Mouse (Mus musculus): ENCODE measurements around the gene Slc12a9.

Gene Slc12a9

DNA sequence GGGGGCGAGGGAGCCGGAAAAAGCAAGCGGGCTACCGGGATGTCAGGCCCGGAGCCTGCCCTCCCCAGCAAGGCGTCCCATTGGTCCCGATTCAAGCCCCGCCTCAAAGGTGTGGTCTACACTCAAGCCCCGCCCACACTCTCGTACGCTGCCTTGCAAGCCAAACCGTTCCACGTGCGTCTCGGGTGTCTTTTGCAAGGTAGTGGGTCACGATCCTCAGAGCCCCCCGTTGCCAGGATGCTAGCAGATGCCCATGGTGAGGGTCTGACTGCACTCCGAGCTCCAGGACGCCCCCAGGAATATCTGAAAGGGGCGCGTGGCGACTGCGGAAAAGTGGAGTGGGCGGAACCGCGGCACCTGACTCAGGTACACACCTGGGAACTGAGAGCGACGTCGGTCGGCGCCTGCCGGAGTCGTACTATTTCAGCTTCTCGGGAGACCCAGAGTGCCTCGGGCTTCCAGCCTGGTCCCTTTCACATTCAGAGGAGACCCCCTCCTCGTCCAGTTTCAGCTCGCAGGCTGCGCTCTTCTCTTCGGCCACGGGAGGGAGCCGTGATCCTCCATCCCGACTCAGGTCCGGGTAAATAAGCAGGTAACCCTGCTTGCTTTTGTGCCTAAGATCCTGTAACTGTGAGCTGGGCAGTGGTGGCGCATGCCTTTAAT, at the start of gene Slc12a9:
Gene Slc12a9, minus strand, starts transcription at position 86 of the 663 bp plus-strand sequence.
- DNase-seq (ENCODE audit: low read depth), result peak; percentile 91

DNA sequence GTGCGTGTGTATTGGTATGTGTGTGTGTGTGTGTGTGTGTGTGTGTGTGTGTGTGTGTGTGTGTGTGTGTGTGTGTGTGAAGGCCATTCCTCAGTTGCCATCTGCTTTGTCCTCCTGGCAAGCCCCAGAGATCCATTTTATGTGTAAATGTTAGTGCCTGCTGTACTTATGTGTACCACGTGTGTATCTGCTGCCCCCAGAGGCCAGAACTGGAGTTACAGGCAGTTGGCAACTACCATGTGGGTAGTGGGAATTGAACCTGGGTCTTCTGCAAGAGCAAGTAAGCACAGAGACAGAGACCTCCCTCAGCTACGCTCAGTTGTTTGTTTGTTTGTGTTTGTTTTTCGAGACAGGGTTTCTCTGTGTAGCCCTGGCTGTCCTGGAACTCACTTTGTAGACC, 47.8 kb upstream of the Slc12a9 start:
- peak; percentile 32 for DNase-seq (ENCODE audit: low read depth)

DNA sequence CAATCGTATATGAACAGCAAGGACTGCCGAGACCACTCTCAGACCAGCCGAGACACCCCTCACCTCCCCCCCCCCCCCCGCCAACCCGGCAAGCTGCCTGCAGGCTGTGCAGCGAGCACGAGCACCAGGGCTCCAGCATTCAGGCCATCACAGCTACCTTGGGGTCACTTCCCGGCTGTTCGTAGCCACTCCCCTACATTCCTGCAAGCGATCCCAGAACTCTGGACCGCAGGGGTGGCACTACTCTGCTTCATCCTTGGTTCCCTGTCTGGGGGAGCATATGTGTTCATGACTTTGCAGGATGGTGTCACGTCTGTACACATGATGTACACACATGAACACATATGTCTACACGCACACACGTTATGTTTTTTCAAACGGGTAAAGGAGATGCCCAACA, 44.2 kb upstream of the Slc12a9 start:
- DNase-seq (ENCODE audit: low read depth), result no peak

DNA sequence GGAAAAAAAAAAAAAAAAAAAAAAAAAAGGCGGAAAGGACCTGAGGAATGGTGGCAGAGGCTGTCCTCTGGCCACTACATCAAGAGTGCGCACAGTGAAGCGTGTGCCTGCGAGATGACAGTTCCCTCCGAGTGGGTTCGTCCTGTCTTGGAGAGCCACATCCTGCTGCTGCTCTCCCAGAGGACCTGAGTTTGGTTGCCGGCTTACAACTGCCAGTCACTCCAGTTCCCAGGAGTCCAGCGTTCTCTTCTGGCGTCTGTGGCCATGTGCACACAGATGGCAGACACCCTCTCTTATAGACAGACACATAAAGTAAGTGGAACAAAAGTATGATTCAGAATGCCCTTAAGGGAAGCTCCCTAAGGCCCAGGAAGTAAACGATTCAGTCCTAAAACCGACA, 43.8 kb upstream of the Slc12a9 start:
- no peak for DNase-seq (ENCODE audit: low read depth)

DNA sequence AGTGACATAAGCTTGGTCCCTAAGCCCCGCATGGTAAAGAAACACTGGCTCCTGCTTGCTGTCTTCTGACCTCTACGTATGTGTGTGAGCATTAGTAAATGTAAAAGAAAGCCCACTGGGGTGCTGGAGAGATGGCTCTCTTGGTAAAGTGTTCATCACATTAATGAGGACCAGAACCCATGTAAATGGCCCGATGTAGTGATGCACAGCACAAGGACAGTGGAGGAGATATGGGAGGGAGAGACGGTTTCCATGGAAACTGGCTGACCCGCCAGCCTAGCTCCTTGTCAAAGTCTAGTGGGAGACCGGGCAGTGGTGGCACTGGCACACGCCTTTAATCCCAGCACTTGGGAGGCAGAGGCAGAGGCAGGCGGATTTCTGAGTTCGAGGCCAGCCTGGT, 43.3 kb upstream of the Slc12a9 start:
- no peak for DNase-seq (ENCODE audit: low read depth)

DNA sequence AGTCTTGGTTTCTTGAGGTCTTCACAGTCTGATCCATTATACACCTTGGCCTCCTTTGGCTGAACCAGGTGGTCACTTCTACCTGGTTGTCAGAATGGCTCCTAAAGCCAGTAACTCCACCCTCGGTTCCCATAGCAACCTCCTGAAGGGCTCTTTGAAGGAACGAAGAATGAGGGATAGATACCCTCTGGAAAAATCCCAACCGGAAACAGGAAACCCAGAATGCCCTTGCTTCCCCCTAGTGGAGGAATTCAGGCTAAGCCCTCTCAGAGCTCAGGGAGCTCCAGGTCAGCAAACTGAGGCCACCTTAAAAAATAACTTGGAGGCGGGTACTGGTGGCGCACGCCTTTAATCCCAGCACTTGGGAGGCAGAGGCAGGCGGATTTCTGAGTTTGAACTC, 42.8 kb upstream of the Slc12a9 start:
- DNase-seq (ENCODE audit: low read depth), result no peak

DNA sequence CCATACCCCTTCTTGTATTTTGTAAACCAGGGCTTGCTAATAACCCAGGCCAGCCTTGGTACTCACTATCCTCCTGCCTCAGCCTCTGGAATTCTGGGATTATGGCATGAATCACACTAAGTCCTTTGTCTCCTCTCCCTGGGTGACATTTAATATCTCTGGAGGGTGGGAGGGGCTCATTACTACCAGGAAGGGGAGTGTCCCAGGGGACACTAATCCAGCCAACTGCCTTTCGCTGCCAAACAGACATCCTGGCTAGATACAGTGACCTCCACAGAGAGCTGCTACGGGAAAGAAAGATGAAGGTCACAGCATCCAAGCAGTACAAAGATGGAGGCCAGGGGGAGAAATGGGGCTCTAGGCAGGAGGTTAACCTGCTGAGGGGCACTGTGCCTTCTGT, 42.2 kb upstream of the Slc12a9 start:
- DNase-seq (ENCODE audit: low read depth), result no peak

DNA sequence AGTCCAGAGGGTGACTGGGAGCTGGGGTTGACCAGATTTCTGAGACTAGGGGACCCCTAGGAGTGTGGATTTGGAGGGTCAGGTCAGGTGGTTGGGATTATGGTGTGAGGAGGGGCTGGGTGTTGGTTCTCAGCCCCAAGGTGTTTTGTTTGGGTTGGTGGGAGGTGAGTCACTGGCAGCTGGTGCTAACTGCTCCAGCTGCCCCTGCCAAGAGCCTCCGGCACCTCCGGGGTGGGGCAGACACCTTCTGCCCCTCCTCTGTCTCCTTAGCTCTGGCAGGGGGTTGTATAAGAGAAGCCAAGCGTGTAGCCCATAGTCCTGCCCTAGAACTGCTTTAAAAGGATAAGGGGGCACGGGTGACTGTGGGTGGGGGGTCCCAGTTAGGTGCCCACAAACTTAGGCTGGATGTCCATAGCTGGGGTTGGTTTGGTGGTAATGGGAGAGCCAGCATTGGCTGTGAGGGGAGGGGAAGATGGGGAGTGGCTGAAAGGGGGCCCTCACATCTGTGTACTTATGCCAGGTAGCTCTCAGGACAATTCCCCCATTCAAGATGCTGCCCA, 41.2 kb upstream of the Slc12a9 start:
- no peak for DNase-seq (ENCODE audit: low read depth)

DNA sequence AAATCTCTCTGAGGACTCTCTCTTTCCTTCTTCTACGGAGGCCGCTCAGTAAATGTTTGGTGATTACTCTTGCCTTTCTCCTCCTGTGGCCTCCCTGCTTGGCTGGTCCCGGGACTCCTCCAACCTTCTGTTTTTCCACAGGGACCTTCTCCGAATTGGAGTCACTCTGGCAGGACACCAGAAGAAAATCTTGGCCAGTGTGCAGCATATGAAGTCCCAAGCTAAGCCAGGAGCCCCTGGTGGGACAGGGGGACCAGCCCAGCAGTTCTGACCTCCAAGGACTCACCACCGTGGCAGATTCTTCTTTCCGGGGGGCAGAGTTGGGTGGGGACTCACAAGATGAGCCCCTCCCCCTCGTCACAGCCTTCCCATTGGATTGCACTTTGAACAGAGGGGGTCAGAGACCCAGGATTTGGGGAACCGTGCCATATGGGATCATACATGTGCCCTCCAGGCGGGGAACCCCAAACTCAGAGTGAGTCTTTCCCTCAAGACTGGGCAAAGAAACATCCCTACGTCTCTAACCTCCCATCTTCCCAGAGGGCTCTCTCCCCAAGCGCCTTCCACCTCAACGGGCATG, 40.1 kb upstream of the Slc12a9 start:
- DNase-seq (ENCODE audit: low read depth), result no peak

DNA sequence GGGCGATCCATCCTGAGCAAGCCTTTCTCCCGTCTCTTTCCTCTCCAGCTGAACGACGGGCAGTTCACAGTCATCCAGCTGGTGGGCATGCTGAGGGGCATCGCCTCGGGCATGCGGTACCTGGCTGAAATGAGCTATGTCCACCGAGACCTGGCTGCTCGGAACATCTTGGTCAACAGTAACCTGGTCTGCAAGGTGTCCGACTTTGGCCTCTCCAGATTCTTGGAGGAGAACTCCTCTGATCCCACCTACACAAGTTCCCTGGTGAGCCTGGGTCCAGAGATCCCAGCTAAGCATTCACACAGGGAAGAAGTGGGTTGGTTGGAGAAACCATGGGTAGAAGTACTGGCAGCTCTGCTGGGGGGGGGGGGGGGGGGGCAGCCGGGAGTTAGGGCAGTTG, 36.3 kb upstream of the Slc12a9 start:
- no peak for DNase-seq (ENCODE audit: low read depth)

DNA sequence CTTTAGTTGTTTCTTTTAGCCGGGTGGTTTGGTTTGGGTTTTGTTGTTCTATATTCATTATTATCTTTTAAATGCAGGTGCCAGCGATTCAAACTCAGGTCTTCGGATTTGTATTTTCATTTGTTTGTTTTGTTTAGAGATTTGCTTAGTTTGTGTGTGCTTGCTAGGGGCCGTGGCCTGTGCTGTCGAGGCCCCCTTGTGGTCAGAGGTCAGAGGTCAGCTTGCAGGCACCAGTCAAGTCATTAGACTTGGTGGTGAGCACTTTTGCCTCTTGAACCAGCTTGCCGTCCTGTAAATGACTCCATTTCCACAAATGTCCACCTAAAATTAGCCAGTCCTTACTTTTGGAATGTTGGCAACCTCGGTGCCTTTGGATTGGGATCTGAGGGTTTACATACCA, 25.0 kb upstream of the Slc12a9 start:
- no peak for DNase-seq (ENCODE audit: low read depth)

DNA sequence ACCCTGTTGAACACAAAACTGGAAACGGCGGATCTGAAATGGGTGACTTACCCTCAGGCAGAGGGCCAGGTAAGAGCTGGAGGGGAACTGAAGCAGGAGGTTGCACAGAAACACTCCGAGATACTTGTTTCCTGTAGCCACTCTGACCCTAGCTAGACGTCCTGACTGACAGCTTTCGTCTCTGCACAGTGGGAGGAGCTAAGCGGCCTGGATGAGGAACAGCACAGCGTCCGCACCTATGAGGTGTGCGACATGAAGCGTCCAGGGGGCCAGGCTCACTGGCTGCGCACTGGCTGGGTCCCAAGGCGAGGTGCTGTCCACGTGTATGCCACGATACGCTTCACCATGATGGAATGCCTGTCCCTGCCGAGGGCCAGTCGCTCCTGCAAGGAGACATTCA, 20.7 kb upstream of the Slc12a9 start:
- no peak for DNase-seq (ENCODE audit: low read depth)

DNA sequence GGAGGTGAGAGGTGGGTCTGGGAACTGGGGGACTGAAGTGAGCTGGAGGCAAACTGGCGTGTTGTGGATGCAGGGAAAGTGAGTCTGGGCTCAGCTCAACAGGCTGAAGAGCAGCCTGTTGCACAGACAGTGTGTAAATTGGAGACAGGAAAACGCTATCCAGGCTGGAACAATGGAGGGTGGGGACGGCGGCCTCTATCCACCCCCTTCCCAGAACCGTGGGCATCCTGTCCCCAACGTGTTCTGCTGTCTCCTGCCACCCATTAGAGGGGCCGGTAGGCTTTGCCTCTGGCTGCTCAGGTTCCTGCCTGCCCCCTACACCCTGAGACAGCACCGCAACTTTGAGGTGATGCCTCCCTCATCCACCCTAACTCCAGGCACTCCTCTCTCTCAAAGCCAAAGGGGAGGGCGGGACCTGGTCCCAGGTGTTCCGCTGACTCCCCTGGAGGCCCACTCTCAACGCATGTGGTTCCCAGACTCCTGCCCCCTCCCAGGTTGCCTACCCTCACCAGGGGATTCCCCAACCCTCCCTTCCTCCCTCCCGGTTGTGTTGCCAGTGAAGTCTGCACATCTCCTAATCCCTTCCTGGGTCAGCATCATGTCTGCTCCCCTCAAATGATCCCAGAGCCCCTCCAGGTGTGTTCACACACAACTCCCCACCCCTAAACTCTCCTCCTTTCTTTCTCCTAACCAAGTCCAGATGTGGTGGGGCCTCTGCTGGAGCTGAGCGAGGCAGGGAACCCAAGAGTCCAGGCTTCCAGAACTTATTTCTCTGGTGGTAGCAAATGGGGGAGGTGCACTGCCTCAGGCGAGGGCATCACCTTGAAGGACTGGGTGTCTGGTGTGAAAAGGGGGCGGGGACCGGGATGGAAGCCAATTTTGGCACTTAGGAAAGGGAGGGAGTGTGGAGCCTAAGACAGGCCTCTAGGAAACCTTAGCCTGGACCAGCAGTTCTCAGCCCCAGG, 18.9 kb upstream of the Slc12a9 start:
- DNase-seq (ENCODE audit: low read depth), result no peak

DNA sequence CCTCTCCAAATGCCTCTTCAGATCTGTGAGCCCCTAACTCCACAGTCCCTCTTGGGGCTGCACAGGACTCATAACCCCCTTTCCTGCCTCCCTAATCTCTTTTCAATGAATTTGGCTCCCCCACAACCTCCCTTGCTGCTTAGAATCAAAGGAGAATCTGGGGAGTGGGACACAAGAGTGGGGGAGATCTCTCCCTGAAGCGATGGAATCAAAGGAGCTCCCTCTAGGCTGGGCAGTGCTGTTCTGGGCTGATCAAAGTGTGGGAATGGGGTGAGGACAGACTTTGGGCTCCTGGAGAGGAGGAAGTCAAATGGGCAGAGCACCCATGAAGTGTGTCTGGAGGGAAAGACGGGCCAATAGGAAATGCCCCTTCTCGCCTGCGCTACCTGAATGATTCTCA, 18.0 kb upstream of the Slc12a9 start:
- DNase-seq (ENCODE audit: low read depth), result no peak

DNA sequence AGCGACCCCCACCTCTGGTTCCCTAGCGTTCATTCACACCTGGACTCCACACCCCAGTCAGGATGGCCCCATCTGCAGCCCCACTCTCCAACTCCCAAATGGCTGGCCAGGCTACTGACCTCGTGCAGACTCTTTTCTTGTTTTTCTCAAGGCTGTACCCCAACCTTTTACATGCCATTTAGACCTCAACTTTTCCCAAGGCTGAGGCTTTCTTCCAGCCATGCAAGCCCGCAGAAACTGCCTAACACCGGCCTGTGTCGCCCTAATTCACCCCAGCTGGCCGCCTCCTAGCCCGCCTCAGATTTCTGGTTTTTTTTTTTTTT, 17.6 kb upstream of the Slc12a9 start:
- DNase-seq (ENCODE audit: low read depth), result no peak

DNA sequence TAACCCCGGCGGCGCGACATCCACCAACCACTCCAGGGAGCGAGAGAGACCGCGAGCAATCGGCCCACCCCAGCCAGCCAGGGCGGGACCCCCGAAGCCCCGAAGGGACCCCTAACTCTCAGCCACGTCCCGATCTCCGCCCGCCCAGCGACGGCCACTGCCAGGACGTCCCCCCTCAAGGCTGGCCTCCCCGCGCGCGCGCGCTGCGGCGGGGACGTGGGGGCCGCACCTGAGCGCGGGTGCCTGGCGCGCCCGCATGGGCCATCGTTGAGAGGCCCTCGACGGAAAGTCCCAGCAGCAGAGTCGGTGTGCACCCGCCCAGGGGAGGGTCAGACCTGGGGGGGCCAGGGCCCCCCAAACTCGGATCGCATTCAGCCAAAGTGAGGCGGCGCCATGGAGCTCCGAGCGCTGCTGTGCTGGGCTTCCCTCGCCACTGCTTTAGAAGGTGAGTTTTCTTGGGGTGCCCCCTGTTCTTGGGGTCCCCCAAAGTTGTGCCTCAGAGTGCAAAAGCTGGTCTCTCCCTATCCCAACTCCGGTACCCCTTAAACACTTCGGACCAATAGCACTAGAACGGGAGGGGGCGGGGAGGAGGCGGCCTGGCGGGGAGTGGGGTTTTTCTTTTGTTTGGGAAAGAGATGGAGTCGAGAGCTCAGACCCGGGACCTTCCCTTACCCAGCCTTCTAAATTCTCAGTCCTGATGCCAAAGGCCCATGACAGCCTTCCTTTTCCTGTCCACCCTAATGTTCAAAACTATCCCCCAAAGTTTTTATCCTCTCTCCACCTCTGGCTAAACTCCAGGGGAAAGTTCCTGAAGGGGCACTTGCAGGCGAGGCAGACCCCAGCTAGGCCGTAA, 17.0 kb upstream of the Slc12a9 start:
- DNase-seq (ENCODE audit: low read depth), result no peak

DNA sequence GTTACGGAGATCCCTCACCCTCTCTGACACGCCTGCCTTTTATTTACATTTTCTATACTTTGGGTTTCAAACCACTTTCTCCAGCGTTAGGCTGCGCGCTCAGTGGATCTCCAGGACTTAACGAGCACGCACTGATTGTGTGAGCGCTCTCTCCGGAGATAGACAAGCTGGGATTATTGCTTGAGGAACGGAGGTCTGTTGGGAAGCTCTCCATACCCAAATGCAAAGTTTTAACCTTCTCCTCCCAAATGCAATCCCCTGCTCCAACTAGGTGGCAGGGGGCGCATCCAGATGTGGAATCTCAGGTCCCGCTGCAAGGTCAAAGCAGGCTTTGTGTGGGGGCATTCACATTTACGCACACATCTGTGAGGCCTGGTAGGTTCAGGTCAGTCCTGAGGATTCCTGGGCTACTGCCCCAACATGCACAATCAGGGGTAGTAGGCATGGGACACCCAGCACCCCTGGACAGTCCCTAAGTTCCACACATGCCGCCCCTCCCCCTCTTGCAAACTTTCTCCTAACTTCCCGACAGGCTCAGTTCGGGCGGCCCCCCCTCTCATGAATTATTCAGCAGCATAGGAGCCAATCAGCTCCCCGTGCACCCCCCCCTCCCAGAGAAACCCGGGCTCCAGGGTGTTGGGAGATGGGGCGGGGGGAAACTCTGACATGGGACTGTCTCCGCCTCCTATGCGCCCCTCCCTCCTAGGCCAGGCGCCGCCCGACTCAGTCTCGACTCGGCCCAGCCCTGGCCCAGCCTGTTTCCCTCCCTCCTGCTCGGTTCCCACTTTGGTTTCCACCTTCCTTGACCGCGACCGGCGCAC, 16.2 kb upstream of the Slc12a9 start, which contains the start of gene Ephb4:
Gene Ephb4, plus strand, starts transcription at position 726 of the 821 bp plus-strand sequence.
- no peak for DNase-seq (ENCODE audit: low read depth)

DNA sequence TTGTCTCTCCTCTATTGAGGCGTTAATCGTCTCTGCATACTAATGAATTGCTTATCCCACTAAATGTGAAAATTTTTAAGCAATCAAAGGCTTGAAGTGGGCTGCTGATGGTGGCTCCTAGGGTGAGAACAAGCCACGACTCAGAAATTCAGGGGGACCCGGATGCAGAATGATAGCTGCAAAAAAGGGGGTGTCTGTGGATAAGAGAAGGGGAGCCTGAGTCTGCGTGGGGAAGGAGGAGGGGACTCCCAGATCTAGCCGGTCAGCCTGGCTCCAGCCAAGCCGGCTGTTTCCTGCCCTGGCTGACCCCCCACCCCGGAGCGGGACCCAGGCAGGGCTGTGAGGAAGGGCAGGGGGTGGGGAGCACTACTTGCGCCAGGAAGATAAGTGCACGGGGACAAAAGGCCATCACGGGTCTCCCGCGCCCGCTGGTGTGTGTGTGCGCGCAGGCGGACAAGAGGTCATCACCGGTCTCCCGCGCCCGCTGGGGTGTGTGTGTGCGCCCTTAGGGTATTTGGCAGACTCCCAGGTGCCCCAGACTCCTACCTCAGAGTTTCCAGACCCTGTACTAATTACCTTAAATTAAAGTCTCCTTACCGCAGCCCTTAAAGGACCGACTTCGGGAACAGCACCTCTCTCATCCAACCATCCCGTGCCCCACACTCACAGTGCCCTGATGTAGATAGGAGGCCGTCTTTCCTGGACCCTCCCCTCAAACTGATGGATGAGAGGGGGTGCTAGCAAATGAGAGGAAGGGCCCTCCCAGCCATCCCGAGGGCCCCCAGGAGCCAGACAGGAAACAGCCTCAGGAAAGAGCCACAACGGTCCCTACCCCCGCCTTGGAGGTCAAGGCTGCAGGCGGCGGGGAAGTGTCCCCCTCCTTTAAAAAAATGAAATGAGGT, 15.3 kb upstream of the Slc12a9 start:
- no peak for DNase-seq (ENCODE audit: low read depth)

DNA sequence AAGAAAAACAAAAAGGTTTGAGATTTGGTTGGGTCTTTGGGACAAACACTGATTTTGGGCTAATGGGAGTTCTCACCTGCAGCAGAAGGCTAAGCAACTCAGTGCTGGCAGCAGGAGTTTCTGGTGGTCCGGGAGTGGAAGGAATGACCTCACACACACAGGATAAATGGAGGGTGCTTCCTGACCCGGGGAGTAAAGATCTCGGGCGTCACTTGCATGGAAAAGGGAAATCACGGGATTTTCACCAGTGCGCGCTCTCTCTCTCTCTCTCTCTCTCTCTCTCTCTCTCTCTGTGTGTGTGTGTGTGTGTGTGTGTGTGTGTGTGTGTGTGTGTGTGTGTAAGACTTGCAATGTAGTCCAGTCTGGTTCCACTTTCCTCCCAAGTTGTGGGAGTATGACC, 14.5 kb upstream of the Slc12a9 start:
- no peak for DNase-seq (ENCODE audit: low read depth)

DNA sequence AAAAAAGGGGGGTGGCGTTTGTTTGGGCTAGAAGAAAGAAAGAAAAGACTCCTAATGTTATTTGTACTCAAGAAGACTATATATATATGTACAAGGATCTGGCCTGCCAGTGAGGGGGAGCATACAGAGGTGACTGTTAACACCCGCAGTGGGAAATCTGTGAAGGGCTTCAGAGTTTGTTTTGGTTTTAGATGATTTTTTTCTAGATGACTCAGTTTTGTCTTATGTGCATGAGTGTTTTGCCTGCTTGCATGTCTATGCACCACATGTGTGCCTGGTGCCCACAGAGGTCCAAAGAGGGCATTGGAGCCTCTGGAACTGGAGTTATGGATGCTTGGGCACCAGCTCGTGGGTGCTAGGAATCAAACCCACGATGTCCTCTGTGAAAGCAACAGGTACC, 13.6 kb upstream of the Slc12a9 start:
- no peak for DNase-seq (ENCODE audit: low read depth)
